Mouse (Mus musculus): Measurements from ENCODE around the gene Lat2. TPM values are rescaled to one million over a fixed set of nuclear protein-coding genes. Genes with fewer than 3 reads are reported as not detected.
"Not testable (repeated sequence)": the region's sequence is repeated elsewhere in the genome, so short reads cannot be mapped to it uniquely, and the experiment has no call there.

The Lat2 gene
- 1.2 and 1.6 TPM in 2 replicates for polyA plus RNA-seq (2014; fragmentation: Nextera tagmentation; extraction: Ambion mirVana)

GRCm38 (mm10) chr5:134614802-134615201 lies at the start of gene Lat2:
TSS of gene Lat2 (minus strand) at chr5:134615025.
- Histone ChIP-seq H3K36me3 (ENCODE audit: control insufficient read depth, insufficient read depth, low read length) (peaks cover 21% of the 10 kb centered on the region), H3K4me2 (replicated peaks; ENCODE audit: low read depth, low read length) (no peak within 1 kb of the TSS), H3K27me3 (ENCODE audit: control insufficient read depth, insufficient read depth, low read length) (no peaks in the 10 kb centered on the region), H3K27ac (ENCODE audit: low read length) (no peak within 1 kb of the TSS), H3K4me3 (ENCODE audit: low read depth, low read length) (no peak within 1 kb of the TSS), H3K9ac (replicated peaks; ENCODE audit: low read depth, low read length) (no peak within 1 kb of the TSS), H3K4me1 (ENCODE audit: control insufficient read depth, insufficient read depth, low read length) (no peaks in the 10 kb centered on the region), H3K9me3 (ENCODE audit: control insufficient read depth, low read depth, low read length) (no peaks in the 10 kb centered on the region)
- ATAC-seq (ENCODE audit: insufficient number of reproducible peaks, insufficient read depth, low FRiP score, low read depth) = no peak
- 77% methylated on average over 7 of the region's 7 CpGs for WGBS

GRCm38 (mm10) chr5:134656708-134657107 lies 41.9 kb upstream of the Lat2 start:
- Histone ChIP-seq H3K36me3 (ENCODE audit: control insufficient read depth, insufficient read depth, low read length) (0 out of 2 replicates have a peak, but pooled peaks cover 2% of the 10 kb centered on the region), H3K4me2 (replicated peaks; ENCODE audit: low read depth, low read length) (no peak overlapping the region), H3K9me3 (ENCODE audit: control insufficient read depth, low read depth, low read length) (no peaks in the 10 kb centered on the region), H3K27ac (ENCODE audit: low read length) (no peak overlapping the region), H3K9ac (replicated peaks; ENCODE audit: low read depth, low read length) (no peak overlapping the region), H3K4me3 (ENCODE audit: low read depth, low read length) (no peak overlapping the region), H3K4me1 (ENCODE audit: control insufficient read depth, insufficient read depth, low read length) (no peaks in the 10 kb centered on the region), H3K27me3 (ENCODE audit: control insufficient read depth, insufficient read depth, low read length) (no peaks in the 10 kb centered on the region)
- ATAC-seq (ENCODE audit: insufficient number of reproducible peaks, insufficient read depth, low FRiP score, low read depth) = no peak
- WGBS = 85% methylated on average over 4 of the region's 4 CpGs

DNA sequence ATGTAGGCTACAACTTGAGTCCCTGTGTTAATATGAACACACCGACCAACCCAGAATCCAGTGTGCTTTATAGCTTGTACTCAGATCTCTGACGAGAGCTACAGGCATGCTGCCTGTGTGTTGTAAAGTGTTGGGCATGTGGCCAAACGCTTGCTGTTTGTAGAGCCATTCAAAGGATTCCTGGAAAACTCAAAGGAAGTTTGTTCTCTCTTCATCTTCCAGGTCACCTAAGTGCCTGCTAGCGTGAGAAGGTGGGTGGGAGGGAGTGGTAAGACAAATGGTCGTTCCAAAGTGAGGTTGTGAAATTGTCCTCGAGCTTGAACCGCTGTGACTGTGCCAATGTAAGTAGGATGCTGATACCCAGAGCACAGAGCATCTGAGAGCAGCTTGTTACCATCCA lies 37.2 kb upstream of the Lat2 start:
- WGBS = 36% methylated on average over 7 of the region's 7 CpGs
- no peak for ATAC-seq (ENCODE audit: insufficient number of reproducible peaks, insufficient read depth, low FRiP score, low read depth)
- no peaks in the 10 kb centered on the region for H3K9me3 ChIP-seq (ENCODE audit: control insufficient read depth, low read depth, low read length)
- H3K27ac ChIP-seq (ENCODE audit: low read length) = no peak overlapping the region
- H3K27me3 ChIP-seq (ENCODE audit: control insufficient read depth, insufficient read depth, low read length) = no peaks in the 10 kb centered on the region
- H3K9ac ChIP-seq (replicated peaks; ENCODE audit: low read depth, low read length) = no peak overlapping the region
- H3K4me2 ChIP-seq (replicated peaks; ENCODE audit: low read depth, low read length) = no peak overlapping the region
- H3K4me1 ChIP-seq (ENCODE audit: control insufficient read depth, insufficient read depth, low read length) = no peaks in the 10 kb centered on the region
- H3K4me3 ChIP-seq (ENCODE audit: low read depth, low read length) = no peak overlapping the region
- H3K36me3 ChIP-seq (ENCODE audit: control insufficient read depth, insufficient read depth, low read length) = no peaks in the 10 kb centered on the region

DNA sequence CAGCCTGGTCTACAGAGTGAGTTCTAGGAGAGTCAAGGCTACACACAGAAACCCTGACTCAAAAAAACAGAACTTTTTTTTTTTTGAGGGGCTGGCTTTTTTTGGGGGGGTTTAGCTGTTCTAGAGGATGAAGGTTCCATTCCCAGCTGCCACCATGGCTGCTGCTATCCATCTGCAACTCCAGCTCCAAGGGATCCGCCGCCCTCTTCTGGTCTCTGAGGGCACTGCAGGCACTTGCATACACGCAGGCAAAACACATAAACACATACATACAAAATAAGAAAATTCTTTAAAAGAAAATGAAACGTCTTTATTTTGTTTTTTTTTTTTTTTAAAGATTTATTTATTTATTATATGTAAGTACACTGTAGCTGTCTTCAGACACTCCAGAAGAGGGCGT lies 36.1 kb upstream of the Lat2 start:
- no peaks in the 10 kb centered on the region for H3K9me3 ChIP-seq (ENCODE audit: control insufficient read depth, low read depth, low read length)
- 46% methylated on average over 4 of the region's 5 CpGs for WGBS
- no peak overlapping the region for H3K4me2 ChIP-seq (replicated peaks; ENCODE audit: low read depth, low read length)
- no peak overlapping the region for H3K27ac ChIP-seq (ENCODE audit: low read length)
- H3K36me3 ChIP-seq (ENCODE audit: control insufficient read depth, insufficient read depth, low read length) = no peaks in the 10 kb centered on the region
- H3K4me1 ChIP-seq (ENCODE audit: control insufficient read depth, insufficient read depth, low read length) = no peaks in the 10 kb centered on the region
- H3K4me3 ChIP-seq (ENCODE audit: low read depth, low read length) = no peak overlapping the region
- no peak overlapping the region for H3K9ac ChIP-seq (replicated peaks; ENCODE audit: low read depth, low read length)
- H3K27me3 ChIP-seq (ENCODE audit: control insufficient read depth, insufficient read depth, low read length) = no peaks in the 10 kb centered on the region
- no peak for ATAC-seq (ENCODE audit: insufficient number of reproducible peaks, insufficient read depth, low FRiP score, low read depth)

DNA sequence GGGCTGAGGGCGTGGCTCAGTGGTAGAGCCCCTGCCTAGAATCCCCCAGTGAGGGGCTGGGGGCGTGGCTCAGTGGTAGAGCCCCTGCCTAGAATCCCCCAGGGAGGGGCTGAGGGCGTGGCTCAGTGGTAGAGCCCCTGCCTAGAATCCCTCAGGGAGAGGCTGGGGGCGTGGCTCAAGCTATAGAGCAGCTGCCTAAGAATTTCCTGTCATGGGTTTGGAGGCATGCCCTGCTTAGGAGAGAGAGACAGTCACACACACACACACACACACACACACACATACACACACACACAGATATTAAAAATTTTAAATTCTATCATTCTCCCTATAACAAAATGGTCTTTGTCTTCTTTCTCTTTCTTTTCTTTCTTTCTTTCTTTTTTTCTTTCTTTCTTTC lies 34.2 kb upstream of the Lat2 start:
- H3K4me2 ChIP-seq (replicated peaks; ENCODE audit: low read depth, low read length); H3K9me3 ChIP-seq (ENCODE audit: control insufficient read depth, low read depth, low read length); H3K4me1 ChIP-seq (ENCODE audit: control insufficient read depth, insufficient read depth, low read length); H3K4me3 ChIP-seq (ENCODE audit: low read depth, low read length); H3K27ac ChIP-seq (ENCODE audit: low read length); H3K36me3 ChIP-seq (ENCODE audit: control insufficient read depth, insufficient read depth, low read length); H3K27me3 ChIP-seq (ENCODE audit: control insufficient read depth, insufficient read depth, low read length); H3K9ac ChIP-seq (replicated peaks; ENCODE audit: low read depth, low read length); ATAC-seq (ENCODE audit: insufficient number of reproducible peaks, insufficient read depth, low FRiP score, low read depth): not testable (repeated sequence)
- 80% methylated on average over 3 of the region's 4 CpGs for WGBS

DNA sequence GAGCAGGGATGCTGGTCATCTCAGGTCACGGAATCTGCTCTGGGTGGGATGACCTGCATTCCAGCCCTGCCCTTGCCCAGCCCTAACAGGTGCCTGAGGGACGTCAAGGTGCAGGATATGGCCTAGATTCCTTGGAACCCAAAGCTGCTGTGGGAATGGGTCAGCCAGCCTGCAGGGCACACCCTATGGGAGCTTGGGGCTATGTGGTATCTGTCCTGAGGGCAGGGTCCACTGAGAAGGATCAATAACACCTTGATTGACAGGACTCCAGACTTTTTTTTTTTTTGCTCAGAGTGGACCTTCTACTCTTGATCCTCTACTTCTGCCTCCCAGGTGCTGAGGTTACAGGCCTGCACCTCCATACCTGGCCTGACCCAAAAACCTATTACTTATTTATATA lies 32.6 kb upstream of the Lat2 start:
- Histone ChIP-seq H3K9ac (replicated peaks; ENCODE audit: low read depth, low read length) (no peak overlapping the region), H3K27me3 (ENCODE audit: control insufficient read depth, insufficient read depth, low read length) (no peaks in the 10 kb centered on the region), H3K4me1 (ENCODE audit: control insufficient read depth, insufficient read depth, low read length) (no peaks in the 10 kb centered on the region; the same call in 1 of the 2 replicates), H3K36me3 (ENCODE audit: control insufficient read depth, insufficient read depth, low read length) (no peaks in the 10 kb centered on the region), H3K27ac (ENCODE audit: low read length) (no peak overlapping the region), H3K9me3 (ENCODE audit: control insufficient read depth, low read depth, low read length) (no peaks in the 10 kb centered on the region), H3K4me2 (replicated peaks; ENCODE audit: low read depth, low read length) (no peak overlapping the region), H3K4me3 (ENCODE audit: low read depth, low read length) (no peak overlapping the region)
- 52% methylated on average over 2 of the region's 2 CpGs for WGBS
- ATAC-seq (ENCODE audit: insufficient number of reproducible peaks, insufficient read depth, low FRiP score, low read depth) = no peak

- Histone ChIP-seq H3K4me2 (replicated peaks; ENCODE audit: low read depth, low read length) (no peak overlapping the region), H3K27ac (ENCODE audit: low read length) (no peak overlapping the region), H3K9me3 (ENCODE audit: control insufficient read depth, low read depth, low read length) (no peaks in the 10 kb centered on the region), H3K36me3 (ENCODE audit: control insufficient read depth, insufficient read depth, low read length) (no peaks in the 10 kb centered on the region), H3K4me3 (ENCODE audit: low read depth, low read length) (no peak overlapping the region), H3K4me1 (ENCODE audit: control insufficient read depth, insufficient read depth, low read length) (no peaks in the 10 kb centered on the region; the same call in 1 of the 2 replicates), H3K27me3 (ENCODE audit: control insufficient read depth, insufficient read depth, low read length) (no peaks in the 10 kb centered on the region), H3K9ac (replicated peaks; ENCODE audit: low read depth, low read length) (no peak overlapping the region)
- 70% methylated on average over 4 of the region's 4 CpGs for WGBS
- no peak for ATAC-seq (ENCODE audit: insufficient number of reproducible peaks, insufficient read depth, low FRiP score, low read depth)
Observed at GRCm38 (mm10) chr5:134646461-134646860, 31.6 kb upstream of the Lat2 start.

GRCm38 (mm10) chr5:134644643-134645118 lies 29.9 kb upstream of the Lat2 start:
- Histone ChIP-seq H3K27me3 (ENCODE audit: control insufficient read depth, insufficient read depth, low read length) (no peaks in the 10 kb centered on the region), H3K4me2 (replicated peaks; ENCODE audit: low read depth, low read length) (no peak overlapping the region), H3K4me3 (ENCODE audit: low read depth, low read length) (no peak overlapping the region), H3K4me1 (ENCODE audit: control insufficient read depth, insufficient read depth, low read length) (no peaks in the 10 kb centered on the region; the same call in 1 of the 2 replicates), H3K36me3 (ENCODE audit: control insufficient read depth, insufficient read depth, low read length) (no peaks in the 10 kb centered on the region), H3K9ac (replicated peaks; ENCODE audit: low read depth, low read length) (no peak overlapping the region), H3K27ac (ENCODE audit: low read length) (no peak overlapping the region), H3K9me3 (ENCODE audit: control insufficient read depth, low read depth, low read length) (no peaks in the 10 kb centered on the region)
- no peak for ATAC-seq (ENCODE audit: insufficient number of reproducible peaks, insufficient read depth, low FRiP score, low read depth)
- 29% methylated on average over 8 of the region's 8 CpGs for WGBS

GRCm38 (mm10) chr5:134644121-134644520 lies 29.3 kb upstream of the Lat2 start:
- Histone ChIP-seq H3K27me3 (ENCODE audit: control insufficient read depth, insufficient read depth, low read length) (no peaks in the 10 kb centered on the region), H3K27ac (ENCODE audit: low read length) (no peak overlapping the region), H3K9me3 (ENCODE audit: control insufficient read depth, low read depth, low read length) (no peaks in the 10 kb centered on the region), H3K9ac (replicated peaks; ENCODE audit: low read depth, low read length) (no peak overlapping the region), H3K4me1 (ENCODE audit: control insufficient read depth, insufficient read depth, low read length) (no peaks in the 10 kb centered on the region; the same call in 1 of the 2 replicates), H3K4me2 (replicated peaks; ENCODE audit: low read depth, low read length) (no peak overlapping the region), H3K36me3 (ENCODE audit: control insufficient read depth, insufficient read depth, low read length) (no peaks in the 10 kb centered on the region), H3K4me3 (ENCODE audit: low read depth, low read length) (no peak overlapping the region)
- WGBS = 79% methylated on average over 1 of the region's 1 CpGs
- no peak for ATAC-seq (ENCODE audit: insufficient number of reproducible peaks, insufficient read depth, low FRiP score, low read depth)

All from stomach, embryonic 14.5 days (tissue).